Mouse (Mus musculus): ENCODE measurements around the gene Taf4. TPM values are rescaled to one million over a fixed set of nuclear protein-coding genes. Genes with fewer than 3 reads are reported as not detected.

Gene Taf4
- total RNA-seq (2017): 20.1 and 20.9 TPM in 2 replicates

DNA sequence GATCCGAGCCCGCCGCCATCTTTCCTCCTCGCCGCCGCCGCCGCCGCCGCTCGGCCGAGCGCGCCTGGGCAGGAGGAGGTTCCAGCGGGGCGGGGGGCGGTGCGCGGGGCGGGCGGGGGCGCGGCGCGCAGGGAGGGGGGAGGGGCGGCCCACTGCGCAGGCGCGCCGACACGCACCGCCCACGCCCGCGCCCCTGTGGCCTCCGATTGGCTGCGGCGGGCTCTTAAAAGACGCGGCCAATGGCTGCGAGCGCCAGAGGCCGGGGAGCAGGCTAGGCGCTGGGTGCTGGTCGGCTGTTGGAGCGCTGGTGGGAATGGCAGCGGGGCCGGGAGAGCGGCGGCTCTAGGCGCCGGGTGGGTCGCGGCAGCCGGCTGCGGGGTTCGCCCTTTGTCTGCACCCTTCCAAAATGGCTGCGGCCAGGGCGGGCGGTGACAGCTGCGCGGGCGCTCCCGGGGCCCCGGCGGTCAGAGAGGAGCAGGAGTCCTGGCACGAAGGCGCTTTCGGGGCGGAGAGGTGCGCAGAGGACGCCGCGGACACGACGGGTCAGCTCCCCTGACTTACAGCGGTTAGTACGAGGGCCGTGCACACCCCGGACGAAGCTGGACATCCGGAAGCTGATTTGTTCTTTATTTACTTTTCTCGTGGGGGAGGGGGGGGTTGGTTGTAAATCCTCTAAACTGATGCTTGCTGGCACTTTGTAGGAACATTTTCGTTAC, at the start of gene Taf4:
Gene Taf4 (minus strand): TSS at position 19 of the 716 bp plus-strand sequence.
- ATAC-seq (replicated peaks in 1 of 2; ENCODE audit: insufficient read depth in 1 of 2, low FRiP score in 2 of 2, low TSS enrichment in 1 of 2, low read depth in 1 of 2, poor library complexity in 2 of 2, severe bottlenecking in 2 of 2): peak; percentile 54 to 75

DNA sequence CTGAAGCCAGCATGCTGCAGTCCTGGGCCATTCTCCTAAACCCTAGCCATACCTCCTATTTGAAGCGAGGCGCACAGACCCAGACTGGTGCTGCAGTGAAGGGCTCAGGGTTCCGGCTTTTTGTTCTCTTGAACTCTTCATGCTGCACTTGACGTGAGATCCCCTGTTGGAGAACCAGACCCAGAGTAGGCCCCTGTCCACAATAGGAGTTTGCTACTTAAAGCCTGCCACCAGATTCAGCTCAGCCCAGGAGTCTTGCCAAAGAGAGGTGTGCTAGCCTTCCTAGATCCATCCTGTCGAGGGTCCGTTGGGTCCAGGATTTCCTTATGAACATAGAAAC, 49.4 kb upstream of the Taf4 start:
- ATAC-seq (replicated peaks in 1 of 2; ENCODE audit: insufficient read depth in 1 of 2, low FRiP score in 2 of 2, low TSS enrichment in 1 of 2, low read depth in 1 of 2, poor library complexity in 2 of 2, severe bottlenecking in 2 of 2): no peak

DNA sequence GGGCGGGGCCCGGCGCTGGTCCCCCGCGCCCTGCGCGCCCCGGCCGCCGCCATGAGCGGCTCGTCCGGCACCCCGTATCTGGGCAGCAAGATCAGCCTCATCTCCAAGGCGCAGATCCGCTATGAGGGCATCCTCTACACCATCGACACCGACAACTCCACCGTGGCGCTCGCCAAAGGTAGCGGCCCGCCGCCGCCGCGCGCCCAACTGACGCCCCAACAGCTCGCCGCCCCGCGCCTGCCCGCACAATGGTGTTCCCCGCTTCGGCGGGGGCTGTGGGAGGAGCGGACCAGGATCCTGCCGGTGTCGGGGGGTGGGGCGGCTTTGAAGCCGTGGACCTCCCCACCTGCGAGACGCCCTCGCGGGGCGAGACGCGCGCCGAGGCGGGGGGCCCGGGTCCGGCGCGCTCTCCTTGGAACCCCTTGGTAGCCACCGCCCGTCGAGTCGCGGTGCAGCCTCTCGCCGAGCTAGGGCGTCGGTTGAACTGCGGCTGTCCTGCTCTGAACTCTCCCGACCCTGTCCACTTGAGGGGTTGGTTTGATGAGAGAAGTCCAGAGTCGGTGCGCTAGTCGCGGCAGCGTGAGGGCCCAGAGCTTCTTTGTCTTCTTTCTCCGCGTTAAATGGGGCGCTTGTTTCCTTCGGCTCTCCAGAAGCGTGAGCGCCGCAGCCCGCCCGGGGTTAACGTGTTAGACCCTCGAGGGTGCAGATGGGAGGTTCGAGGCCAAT, 48.9 kb upstream of the Taf4 start:
- ATAC-seq (replicated peaks in 1 of 2; ENCODE audit: insufficient read depth in 1 of 2, low FRiP score in 2 of 2, low TSS enrichment in 1 of 2, low read depth in 1 of 2, poor library complexity in 2 of 2, severe bottlenecking in 2 of 2): 0 out of 4 replicates have a peak, but pooled peaks of 1 of the 2 experiments have one; percentile 0

DNA sequence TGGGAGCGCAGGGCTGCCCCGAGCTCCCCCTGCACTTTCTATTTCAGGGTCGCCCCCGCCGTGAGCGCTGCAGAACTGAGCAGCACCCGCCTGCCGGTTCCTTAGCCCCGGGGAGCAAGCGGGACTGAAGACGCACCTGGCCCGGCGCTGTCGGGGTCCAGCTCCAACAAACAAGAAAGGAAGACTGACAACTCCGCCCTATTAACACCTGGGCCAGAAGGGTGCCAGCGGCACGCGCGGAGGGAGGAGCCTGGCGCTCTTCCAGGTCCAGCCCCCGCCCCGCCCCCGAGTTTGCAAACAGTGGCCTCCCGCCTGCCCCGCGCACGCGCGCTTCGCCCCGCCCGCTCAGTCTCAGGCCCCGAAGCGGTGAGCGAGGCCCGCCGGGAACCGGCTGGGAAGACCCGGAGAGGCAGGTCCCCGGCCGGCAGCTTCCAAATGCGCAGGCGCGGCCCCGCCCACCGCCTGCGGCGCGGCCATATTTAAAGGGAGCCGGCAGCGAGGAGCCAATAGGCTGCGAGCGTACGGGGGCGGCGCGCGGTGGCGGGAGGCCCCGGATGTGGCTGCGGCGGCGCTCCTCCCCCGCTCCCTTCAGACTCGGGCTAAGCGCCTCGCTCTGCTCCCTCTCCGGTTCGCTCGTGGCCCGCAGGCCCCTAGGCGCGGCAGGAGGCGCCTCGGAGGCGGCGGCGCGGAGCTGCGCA, 48.1 kb upstream of the Taf4 start, which contains the start of gene Lsm14b:
Gene Lsm14b (plus strand): TSS at position 587 of the 698 bp plus-strand sequence.
- ATAC-seq (replicated peaks in 1 of 2; ENCODE audit: insufficient read depth in 1 of 2, low FRiP score in 2 of 2, low TSS enrichment in 1 of 2, low read depth in 1 of 2, poor library complexity in 2 of 2, severe bottlenecking in 2 of 2): peak; percentile 85 to 89

DNA sequence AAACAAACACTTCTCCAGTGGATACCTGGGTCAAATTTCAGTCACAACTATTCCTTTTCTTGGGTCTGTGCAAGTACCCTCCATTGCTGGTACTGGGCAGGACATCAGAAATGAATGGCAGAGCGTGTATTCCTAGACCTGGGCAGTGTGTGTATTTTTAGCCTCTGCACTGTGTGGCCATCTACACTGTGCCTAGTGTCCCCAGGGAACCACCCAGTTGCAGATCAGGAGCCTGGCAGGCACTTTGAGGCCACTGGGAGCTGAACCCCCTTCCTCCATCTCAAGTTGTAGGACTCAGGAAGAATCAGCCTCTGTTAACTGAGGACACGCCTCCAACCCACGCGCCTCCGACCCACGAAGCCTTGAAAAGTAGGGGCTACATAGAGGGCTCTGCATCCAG, 46.3 kb upstream of the Taf4 start:
- ATAC-seq (replicated peaks in 1 of 2; ENCODE audit: insufficient read depth in 1 of 2, low FRiP score in 2 of 2, low TSS enrichment in 1 of 2, low read depth in 1 of 2, poor library complexity in 2 of 2, severe bottlenecking in 2 of 2): no peak

DNA sequence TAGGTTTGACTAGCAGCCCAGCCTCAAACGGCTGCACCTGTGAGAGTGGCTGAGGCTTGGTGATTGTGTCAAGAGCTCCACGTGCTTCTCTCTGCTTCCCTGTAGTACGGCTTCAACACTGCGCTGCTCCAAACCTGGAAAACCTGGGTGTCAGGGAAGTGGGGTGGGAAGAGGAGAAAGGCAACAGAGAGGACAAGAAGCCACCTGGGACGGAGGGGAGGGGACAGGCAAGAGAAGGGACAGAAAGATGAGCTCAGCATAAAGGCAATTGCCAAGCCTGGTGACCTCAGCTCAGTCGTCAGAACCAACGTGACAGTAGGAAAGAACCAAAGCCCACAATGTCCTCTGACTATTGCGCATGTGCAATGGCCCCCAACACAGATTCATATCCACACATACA, 44.5 kb upstream of the Taf4 start:
- ATAC-seq (replicated peaks in 1 of 2; ENCODE audit: insufficient read depth in 1 of 2, low FRiP score in 2 of 2, low TSS enrichment in 1 of 2, low read depth in 1 of 2, poor library complexity in 2 of 2, severe bottlenecking in 2 of 2): no peak

DNA sequence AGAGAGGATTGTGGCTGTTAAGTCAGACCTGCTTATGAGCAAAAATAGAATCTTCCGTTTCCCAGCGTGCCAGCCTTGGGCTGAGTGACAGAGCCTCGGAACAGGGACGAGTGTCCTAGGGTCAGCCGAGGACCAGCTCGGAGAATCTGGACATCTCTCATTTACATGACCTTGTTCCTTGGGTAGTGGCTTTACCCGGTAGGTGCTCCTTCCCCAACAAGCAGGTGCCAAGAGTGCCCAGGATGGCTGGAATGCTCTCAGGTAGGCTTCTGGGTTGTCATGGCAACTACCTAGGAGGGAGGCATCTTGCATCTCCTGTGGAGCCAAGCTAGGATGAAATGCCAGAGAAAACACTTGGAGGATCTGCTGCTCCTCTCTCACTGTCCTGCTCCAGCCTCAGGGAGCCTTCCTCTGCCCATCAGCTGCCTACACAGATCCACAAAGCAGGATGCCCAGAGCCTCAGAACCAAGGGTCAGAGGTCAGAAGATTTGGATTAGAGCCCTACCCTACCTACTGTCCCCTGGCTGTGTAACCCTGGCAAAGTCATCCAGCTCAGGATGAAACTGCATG, 43.7 kb upstream of the Taf4 start:
- no peak for ATAC-seq (replicated peaks in 1 of 2; ENCODE audit: insufficient read depth in 1 of 2, low FRiP score in 2 of 2, low TSS enrichment in 1 of 2, low read depth in 1 of 2, poor library complexity in 2 of 2, severe bottlenecking in 2 of 2)

DNA sequence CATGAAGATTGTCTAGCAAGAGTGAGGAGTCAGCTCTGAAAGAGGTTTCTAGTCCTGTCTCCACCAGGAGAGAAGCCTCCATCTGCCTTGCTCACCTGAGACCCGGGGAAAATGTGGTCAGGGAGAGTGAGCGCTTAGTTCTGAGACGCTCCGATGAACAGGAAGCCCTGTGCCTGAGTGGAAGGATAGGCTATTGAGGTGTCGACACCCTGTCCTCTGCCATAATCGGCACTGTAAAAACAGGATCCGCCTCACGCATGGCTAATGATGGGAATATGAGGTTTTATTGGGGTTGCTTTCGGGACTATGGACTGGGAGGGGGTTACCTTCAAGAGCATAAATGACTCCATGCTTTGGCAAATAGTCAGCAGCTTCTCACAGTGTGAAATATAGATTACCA, 42.1 kb upstream of the Taf4 start:
- no peak for ATAC-seq (replicated peaks in 1 of 2; ENCODE audit: insufficient read depth in 1 of 2, low FRiP score in 2 of 2, low TSS enrichment in 1 of 2, low read depth in 1 of 2, poor library complexity in 2 of 2, severe bottlenecking in 2 of 2)

DNA sequence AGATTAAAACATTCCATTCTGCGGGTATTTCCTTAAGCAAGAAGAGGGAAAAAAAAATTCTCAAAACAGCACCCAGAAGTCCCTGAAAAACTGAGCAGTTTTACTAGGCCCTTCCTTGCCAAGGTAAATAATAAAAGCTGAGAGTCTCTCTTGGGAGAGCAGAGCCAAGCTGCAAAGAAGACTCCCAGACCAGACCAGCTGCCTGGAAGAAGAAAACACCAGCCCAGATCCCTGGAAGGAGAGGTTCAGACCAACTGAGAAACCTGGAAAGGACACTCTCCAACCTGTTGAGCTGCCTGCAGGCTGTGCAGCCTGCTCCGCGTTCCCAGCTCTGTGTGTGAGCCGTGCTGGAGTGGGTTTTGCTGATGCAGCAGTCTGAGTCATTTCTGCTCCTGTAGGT, 41.2 kb upstream of the Taf4 start:
- no peak for ATAC-seq (replicated peaks in 1 of 2; ENCODE audit: insufficient read depth in 1 of 2, low FRiP score in 2 of 2, low TSS enrichment in 1 of 2, low read depth in 1 of 2, poor library complexity in 2 of 2, severe bottlenecking in 2 of 2)

DNA sequence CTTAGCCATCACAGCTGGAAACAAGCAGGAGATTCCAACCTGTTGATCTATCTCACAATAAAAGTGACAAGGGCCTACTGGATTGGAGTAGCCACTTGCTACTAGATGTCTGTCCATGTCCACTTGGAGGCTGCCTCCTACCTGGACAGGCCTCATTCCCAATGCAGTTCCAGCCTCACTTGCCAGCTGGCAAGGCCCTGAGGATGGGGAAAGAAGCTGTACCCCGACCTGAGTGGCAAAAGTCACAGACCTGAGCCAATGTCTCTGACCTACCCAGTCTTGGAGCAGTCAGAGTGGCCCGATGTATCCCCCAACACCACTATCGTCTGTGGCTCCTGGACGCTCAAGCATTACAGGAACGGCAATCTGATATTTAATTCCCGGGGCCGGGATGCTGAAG, 37.2 kb upstream of the Taf4 start:
- ATAC-seq (replicated peaks in 1 of 2; ENCODE audit: insufficient read depth in 1 of 2, low FRiP score in 2 of 2, low TSS enrichment in 1 of 2, low read depth in 1 of 2, poor library complexity in 2 of 2, severe bottlenecking in 2 of 2): no peak

DNA sequence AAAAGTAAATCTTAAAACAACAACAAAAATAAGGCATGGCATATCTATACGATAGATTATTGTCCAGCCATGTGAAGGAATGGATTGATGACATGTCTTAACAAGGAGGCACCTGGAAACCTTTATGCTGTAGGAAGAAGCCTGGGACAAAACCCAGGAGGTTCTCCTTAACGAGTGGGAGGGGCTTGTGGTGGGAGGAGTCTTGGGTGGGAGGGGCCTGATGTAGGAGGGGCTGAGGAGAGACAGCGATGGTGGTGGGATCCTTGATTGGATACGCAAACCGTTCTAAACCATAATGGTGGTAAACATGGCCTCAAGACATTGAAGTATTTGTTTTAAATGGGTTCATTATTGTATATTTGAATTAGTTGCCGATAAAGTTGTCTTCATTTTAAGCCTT, 34.9 kb upstream of the Taf4 start:
- no peak for ATAC-seq (replicated peaks in 1 of 2; ENCODE audit: insufficient read depth in 1 of 2, low FRiP score in 2 of 2, low TSS enrichment in 1 of 2, low read depth in 1 of 2, poor library complexity in 2 of 2, severe bottlenecking in 2 of 2)

DNA sequence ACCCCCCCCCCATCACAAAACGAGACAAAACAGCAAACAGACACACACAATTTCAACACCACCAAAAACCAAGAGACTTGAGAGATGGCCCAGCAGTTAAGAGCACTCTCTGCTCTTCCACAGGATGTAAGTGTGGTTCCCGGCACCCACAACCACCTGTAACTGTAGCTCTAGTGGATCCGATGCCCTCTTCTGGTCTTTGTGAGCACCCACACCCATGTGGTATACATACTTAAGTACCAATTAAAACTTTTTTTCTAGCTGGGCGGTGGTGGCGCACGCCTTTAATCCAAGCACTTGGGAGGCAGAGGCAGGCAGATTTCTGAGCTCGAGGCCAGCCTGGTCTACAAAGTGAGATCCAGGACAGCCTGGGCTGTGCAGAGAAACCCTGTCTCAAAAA, 34.2 kb upstream of the Taf4 start:
- no peak for ATAC-seq (replicated peaks in 1 of 2; ENCODE audit: insufficient read depth in 1 of 2, low FRiP score in 2 of 2, low TSS enrichment in 1 of 2, low read depth in 1 of 2, poor library complexity in 2 of 2, severe bottlenecking in 2 of 2)

DNA sequence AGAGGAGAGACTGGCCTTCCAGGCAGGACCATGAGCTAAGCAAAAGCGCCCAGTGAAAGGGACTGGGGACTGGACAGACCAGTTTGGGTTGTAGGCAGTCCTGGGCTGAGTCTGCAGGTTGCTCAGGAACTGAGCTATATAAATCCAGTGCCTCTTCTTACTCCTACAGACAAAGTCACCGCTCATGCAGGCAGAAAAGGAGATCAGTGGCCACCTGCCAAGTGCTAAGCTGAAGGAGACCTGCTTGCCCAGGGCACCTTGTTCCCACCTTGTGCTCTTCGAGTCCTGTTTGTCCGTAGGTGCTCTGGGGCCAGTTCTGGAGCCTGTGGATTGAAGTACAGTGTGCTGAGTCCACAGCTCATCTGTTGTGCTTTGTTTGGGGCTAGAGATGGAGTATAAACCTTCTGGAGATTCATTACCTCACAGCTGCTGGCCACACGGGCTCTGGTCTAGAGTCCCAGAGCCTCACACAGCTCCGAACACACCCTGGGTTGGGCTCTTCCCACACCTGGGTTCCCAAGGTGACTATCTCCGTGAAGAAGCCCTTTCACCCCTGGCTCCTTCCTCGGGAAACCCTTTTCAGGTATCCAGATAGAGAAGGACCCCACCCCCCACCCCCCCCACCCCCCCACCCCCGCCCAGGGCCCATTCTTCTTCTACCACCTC, 30.0 kb upstream of the Taf4 start:
- ATAC-seq (replicated peaks in 1 of 2; ENCODE audit: insufficient read depth in 1 of 2, low FRiP score in 2 of 2, low TSS enrichment in 1 of 2, low read depth in 1 of 2, poor library complexity in 2 of 2, severe bottlenecking in 2 of 2): no peak

DNA sequence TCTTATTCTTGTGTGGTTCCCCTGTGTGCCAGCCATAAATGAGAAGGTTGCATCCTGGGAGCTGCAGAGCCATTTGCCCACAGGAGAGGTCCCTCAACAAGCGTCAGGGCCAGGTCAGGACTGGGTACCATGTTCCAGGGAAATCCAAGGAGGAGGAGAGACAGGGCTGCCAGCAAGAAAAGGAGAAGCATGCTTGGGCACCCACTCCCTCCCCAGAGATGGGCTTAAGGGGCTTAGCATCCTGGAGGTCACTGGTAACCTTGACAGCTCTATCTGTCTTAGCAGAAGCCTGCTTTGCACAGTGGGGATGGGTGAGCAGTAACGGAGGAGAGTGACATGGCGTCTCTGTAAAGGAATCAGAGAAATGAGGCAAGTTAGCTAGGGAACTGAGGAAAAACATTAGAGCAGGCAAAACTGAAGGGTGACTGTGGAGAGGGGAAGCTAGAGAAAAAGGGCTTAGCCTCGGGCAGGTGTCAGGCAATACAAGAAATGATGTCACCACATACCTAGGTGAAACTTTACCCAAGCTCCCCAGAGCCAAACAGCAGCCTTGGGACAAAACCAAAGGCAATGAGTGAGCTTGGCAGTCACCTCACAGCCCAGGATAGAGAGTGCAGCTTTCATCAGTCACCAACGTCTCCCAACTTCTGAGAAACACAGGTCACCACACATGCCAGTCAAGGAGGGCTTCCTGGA, 29.4 kb upstream of the Taf4 start:
- no peak for ATAC-seq (replicated peaks in 1 of 2; ENCODE audit: insufficient read depth in 1 of 2, low FRiP score in 2 of 2, low TSS enrichment in 1 of 2, low read depth in 1 of 2, poor library complexity in 2 of 2, severe bottlenecking in 2 of 2)

DNA sequence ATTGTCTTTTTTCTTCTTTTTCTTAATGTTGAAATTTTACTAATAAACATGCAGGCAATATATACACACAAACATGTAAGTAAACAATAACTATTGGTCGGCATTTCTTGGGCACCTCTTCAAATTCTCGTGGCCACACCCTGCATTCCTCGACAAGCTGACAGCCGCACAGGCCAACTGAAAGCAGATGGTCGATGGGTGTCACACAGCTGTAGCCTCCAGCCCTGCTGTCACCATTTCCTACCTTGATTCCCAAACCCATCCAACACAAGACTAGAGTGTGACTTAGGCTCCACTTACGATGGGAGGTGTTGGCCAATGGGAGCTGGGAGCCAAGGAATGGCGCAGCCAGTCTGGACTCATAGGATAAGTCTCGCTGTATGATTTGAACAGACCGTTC, 25.2 kb upstream of the Taf4 start:
- ATAC-seq (replicated peaks in 1 of 2; ENCODE audit: insufficient read depth in 1 of 2, low FRiP score in 2 of 2, low TSS enrichment in 1 of 2, low read depth in 1 of 2, poor library complexity in 2 of 2, severe bottlenecking in 2 of 2): no peak

DNA sequence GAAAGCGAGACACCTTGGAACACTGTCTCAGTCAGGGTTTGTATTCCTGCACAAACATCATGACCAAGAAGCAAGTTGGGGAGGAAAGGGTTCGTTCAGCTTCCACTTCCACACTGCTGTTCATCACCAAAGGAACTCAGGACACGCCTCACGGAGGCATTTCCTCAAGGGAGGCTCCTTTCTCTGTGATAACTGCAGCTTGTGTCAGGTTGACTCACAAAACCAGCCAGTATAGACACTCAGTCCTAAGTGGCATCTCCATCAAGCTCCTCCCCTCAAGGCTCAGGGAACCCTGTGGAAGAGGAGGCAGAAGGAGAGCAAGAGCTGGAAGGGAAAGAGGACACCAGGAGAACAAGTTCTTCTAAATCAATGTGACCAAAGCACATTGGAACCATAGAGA, 22.0 kb upstream of the Taf4 start:
- no peak for ATAC-seq (replicated peaks in 1 of 2; ENCODE audit: insufficient read depth in 1 of 2, low FRiP score in 2 of 2, low TSS enrichment in 1 of 2, low read depth in 1 of 2, poor library complexity in 2 of 2, severe bottlenecking in 2 of 2)

DNA sequence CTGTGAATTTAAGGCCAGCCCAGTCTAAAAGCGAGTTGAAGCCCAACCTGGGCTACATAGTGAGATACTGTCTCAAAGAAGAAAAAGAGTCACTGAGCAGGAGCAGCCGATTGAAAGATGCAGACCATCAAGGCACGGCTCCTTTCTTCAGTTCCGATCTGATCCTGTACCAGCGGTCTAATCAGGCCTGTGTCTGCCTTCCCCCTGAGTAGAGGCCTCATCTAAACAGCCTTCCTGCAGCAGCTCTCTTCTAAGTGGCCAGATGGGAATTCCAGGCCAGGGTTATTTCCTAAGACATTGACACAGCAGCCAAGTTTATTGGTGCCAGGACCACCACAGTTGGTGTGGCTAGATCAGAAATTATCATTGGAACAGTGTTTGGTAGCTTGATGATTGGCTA, 16.6 kb upstream of the Taf4 start:
- no peak for ATAC-seq (replicated peaks in 1 of 2; ENCODE audit: insufficient read depth in 1 of 2, low FRiP score in 2 of 2, low TSS enrichment in 1 of 2, low read depth in 1 of 2, poor library complexity in 2 of 2, severe bottlenecking in 2 of 2)
